Mouse (Mus musculus) brain, embryonic 14.5 days (tissue): ENCODE data around the gene Lbx2. TPM values are rescaled to one million over a fixed set of nuclear protein-coding genes. Genes with fewer than 3 reads are reported as not detected.

ENCODE experiments used
- DNase-seq: peaks from one replicate; pipeline ENCODE4 v3.0.0-alpha.2; 2011; ENCODE audit warnings: low read depth
- CTCF ChIP-seq: fragments of 200-500 bp; IDR thresholded peaks from 2 replicates; pipeline ENCODE4 v1.5.1; 2012; ENCODE audit warnings: inconsistent platforms, mild to moderate bottlenecking, moderate library complexity, borderline replicate concordance; ENCODE audit not compliant: insufficient read depth, insufficient read length; ENCODE audit errors: extremely low read depth
- POLR2A ChIP-seq: fragments of 200-500 bp; IDR thresholded peaks from 2 replicates; pipeline ENCODE4 v1.6.1; 2012; ENCODE audit warnings: mild to moderate bottlenecking, inconsistent platforms, borderline replicate concordance; ENCODE audit not compliant: poor library complexity, insufficient read depth, insufficient read length, severe bottlenecking; ENCODE audit errors: extremely low read depth
- polyA plus RNA-seq: library from polyadenylated mRNA; depleted of rRNA; stranded (reverse); fragments of >200 nt; gene quantifications from 2 replicates; pipeline ENCODE4 v1.2.3, GENCODE M21; 2012

The Lbx2 gene
- polyA plus RNA-seq, 1 experiment, result 0.29 TPM

DNA sequence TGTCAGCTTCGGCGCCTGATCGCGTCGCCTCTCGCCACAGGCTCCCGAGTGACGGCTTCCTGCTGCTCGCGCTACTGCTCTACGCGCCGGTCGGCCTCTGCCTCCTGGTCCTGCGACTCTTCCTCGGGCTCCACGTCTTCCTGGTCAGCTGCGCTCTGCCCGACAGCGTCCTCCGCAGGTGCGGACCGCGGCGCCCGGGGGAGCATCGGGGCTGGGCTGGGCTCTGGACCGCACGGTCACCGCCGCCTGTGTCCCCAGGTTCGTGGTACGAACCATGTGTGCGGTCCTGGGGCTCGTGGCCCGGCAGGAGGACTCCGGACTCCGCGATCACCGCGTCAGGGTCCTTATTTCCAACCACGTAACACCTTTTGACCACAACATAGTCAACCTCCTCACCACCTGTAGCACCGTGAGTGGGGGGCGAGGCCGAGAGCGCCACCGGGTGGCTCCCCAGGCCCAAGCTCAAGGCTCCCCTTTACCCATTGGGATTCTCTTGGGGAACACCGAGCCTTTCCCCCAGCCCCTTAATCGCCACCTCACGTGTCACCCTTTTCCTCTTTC is 31.2 kb upstream of the Lbx2 start, which contains the start of gene Htra2:
Gene Htra2 (minus strand): TSS at position 403 of the 561 bp plus-strand sequence.
- peak; percentile 40 for DNase-seq
- TF ChIP-seq POLR2A (no peak), CTCF (peak; percentile 30; the same call in 1 of the 2 replicates)

DNA sequence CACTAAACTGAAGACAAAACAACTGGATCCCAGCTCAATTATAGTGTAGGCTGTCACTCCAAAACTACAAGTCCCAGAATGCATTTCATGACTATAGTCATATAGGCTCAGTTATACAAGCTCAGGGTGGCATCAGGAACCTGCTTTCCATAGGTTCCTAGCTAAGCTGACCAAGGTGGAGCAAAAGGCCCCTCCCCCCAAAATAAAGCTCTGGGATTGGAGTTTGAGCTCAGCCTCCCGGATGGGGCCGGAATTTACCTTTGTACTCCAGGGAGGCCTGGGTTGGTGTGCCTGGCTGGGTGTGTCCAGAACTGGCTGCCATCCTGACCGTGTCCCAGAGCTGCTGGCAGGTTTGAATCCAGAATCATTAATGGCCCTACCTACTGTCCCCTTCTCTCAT is 28.4 kb upstream of the Lbx2 start, which contains the start of gene Dqx1:
Gene Dqx1 (plus strand): TSS at position 55 of the 400 bp plus-strand sequence.
- DNase-seq, result no peak
- TF ChIP-seq CTCF, result no peak
- TF ChIP-seq POLR2A, result no peak

DNA sequence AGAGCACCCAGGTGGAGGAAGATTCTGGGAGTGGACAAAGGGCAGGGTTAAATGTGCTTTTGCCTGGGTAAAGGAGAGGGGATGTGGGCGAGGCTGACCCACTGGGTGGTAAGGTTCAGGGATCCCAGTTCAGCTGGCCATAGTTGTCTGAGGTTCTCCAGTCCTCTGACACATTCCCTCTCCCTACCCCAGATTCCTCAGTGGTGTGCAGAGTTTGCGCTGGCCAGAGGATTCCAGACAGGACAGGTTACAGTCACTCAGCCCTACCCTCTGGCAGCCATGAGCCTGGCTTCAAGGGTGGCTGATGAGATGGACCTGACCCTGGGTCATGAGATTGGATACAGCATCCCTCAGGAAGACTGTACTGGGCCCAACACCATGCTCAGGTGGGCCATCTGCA is 27.4 kb upstream of the Lbx2 start:
- no peak for DNase-seq
- TF ChIP-seq POLR2A (no peak), CTCF (no peak)

DNA sequence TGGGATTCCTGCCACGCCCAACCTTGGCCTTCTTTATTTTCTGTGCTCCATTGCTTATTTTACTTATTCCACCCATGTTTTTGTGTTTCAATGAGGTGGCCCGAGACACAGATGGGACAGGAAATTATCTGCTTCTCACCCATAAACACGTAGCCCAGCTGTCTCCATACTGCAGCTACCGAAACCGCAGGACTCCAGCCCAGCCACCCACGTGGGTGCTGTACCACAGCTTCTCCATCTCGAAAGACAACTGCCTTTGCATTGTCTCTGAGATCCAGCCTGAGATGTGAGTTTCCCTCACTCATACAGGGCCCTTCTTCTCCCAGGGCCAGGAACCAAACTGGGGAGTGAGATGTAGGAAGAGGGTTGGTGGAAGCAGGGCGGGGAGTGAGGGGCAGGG is 20.2 kb upstream of the Lbx2 start:
- TF ChIP-seq CTCF (no peak), POLR2A (no peak)
- no peak for DNase-seq

DNA sequence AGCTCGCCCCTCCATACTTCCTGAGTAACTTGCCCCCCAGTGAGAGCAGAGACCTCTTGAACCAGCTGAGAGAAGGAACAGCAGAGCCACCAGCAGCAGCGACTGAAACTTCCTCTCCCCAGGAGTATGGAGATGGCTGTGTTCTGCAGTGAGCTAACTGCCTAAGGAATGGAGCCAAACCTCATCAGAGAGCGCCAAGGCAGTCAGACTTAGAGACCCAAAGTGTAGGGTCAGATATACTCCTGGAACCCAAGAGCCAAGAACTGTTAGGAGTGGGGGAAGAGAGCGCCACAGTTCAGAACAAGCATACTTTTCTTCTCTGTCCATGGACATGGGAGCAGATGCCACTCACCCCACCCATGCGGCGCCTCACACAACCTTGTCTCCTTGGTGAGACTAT is 19.7 kb upstream of the Lbx2 start:
- no peak for DNase-seq
- TF ChIP-seq POLR2A (no peak), CTCF (no peak)

DNA sequence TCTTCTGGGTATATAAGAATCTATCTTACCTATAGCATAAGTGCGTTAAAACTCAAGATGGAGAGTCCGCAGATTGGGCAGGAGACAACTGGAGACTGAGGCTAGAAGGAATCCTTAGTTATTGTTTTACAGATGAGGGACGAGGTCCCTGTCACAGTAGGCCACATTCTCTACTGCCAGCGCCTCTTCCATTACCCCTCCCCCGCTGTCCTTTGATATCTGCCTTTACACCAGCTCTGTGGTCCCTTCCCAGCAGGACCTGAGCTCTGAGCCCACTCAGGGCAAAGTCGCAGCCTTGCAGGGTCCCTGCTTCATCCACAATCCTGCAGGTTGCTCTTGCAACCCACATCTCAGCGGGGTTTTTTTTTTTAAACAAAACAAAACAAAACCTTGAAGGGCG is 17.9 kb upstream of the Lbx2 start:
- no peak for DNase-seq
- no peak for TF ChIP-seq CTCF
- TF ChIP-seq POLR2A, result no peak

DNA sequence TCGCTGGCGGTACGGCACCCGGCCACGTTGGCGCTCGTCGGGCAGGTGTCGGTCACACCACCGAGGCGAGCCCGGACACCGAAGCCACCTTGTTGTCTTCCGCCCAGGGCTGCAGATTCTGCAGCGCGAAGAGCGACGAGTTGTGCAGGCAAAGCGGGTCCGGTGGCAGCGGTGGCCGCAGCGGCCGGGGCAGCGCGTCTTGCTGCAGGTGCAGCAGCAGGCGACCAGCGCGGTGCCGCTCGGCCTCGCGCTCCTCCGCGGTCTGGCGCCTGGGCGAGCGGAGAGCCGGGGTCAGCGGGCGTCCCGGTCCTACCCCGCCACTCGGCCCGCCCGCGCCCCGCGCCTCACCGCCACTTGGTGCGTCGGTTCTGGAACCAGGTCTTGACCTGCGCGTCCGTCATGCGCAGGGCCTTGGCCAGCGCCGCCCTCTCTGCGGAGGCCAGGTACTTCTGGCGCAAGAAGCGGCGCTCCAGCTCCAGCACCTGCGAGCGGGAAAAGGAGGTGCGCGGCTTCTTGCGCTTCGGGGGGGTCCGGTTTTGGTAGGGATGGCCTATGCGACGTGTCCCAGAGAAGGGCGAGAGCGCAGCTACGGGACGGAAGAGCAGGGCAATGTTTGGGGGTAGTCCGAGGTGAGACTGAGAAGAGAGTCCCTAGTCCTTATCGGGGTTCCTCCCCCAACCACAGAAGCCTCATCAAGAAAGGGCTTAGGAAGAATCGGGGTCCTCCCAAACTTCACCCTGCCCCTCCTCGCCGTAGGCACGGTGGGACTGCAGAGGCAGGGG is 17.3 kb upstream of the Lbx2 start:
- TF ChIP-seq CTCF (no peak), POLR2A (no peak)
- no peak for DNase-seq

DNA sequence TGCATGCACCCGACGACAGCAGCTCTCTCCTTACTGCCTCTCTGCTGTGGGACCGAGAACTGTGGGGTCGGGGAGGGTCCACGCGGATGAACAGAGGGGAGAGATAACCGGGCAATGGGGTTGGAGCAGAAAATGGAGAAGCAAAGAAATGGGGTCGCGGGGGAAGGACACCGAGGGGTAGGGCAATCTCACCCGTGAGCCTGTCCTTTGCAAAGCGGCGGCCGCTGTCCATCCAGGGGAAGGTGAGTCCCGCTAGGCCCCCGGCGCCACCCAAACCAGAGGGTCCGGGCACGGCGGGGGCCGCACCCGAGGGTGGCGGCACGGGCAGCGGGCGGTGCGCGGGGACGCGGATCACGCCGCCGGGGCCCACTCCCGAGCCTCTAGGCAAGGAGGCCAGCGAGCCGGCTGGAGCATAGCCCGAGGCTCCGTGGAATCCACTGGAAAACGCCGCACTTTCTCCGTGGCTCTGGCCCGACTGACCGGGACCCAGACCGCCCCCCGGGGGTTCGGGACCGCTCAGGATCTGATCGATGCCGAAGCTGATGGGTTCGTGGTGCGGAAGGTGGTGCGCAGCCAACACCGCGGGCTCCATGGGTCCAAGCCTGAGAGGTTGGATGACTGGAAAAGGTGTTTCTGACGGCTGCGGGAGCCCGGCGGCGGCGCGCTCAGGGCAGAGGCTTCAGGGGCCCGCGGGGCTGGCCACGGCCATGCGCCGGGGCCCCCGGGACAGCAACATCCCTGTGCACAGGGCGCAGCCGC is 16.5 kb upstream of the Lbx2 start:
- no peak for DNase-seq
- TF ChIP-seq CTCF (no peak), POLR2A (no peak)

DNA sequence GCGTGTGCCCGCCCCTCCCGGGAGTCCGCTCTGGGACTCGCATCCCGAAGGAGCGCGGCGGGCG is 16.1 kb upstream of the Lbx2 start, which contains the start of gene Tlx2:
Gene Tlx2 (minus strand): TSS at position 47 of the 64 bp plus-strand sequence.
- no peak for DNase-seq
- TF ChIP-seq POLR2A, result no peak
- TF ChIP-seq CTCF, result no peak

DNA sequence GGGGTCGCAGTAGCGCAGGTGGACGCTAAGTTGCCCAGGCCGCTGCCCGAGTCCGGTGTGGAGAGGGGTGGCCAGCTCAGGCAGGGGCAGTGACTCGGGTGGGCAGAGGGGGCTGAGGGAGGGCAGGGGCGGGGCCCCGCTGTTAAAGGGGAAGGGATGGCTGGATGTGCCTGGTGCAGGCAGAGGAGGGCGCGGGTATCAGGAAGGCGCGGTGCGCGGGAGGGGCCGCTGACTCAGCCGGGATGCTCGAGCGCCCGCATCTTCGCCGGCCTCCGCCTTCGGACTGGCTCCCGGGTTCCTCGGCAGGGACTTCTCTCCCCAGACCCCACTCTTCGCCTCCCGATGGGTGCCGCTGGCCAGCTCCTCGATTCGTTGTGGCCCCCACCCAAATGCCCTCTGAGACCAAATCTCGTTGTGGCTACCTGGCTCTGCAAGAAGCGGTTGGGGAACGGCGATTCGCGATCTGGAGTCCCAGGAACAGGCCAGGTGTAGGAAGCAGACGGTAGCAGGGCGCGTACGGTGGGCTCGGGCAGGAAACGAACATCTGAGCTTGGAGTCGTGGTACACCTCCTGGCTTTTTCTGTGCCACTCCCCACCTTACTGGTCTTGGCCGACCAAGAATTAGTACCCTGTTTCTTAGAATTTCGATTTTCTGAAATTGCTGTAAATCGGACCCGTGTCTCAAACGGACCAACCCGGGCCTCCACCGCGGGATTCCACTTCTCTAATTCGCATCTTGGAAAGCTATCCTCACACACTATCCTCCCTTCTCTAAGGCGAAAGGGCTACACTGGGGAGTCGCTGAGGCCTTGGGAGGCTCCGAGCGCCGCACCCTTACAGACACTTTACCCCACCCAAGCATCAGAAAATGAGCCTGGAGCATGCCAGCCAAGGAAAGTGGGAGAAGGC is 15.6 kb upstream of the Lbx2 start:
- peak; percentile 62 for DNase-seq
- TF ChIP-seq POLR2A, result no peak
- TF ChIP-seq CTCF, result no peak

DNA sequence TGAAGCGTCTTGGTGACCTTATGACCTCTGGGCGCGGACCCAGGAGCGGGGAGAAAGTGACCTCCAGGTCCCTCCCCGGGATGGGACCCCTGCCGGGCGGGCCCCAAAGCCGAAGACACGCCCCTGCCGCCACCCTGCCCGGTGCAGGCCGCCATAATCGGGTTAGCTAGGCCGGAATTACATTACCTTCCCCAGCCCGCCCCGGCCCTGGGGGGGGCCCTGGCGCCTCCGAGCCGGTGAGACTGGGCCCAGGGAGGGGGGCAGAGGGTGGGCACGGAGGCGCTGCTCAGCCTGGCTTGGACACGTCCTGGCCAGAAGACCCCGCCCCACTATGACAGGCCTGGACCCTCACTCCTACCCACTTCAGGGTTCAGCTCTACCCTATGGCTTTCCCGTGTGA is 14.9 kb upstream of the Lbx2 start:
- no peak for TF ChIP-seq POLR2A
- TF ChIP-seq CTCF, result no peak
- DNase-seq, result no peak
